Mouse (Mus musculus) MEL (cell line): Measurements from ENCODE around the gene Lrba. TPM values are rescaled to one million over a fixed set of nuclear protein-coding genes. Genes with fewer than 3 reads are reported as not detected.

Experiments
- DNase-seq: peaks from one replicate; pipeline ENCODE4 v3.0.0; 2011; ENCODE audit warnings: low read depth, low spot score
- H3K27ac ChIP-seq: 2 replicates; pipeline ENCODE4 v1.5.1; 2012; ENCODE audit warnings: low read depth, mild to moderate bottlenecking, control low read depth, low read length, moderate library complexity; ENCODE audit not compliant: control insufficient read depth
- H3K27me3 ChIP-seq, 2 experiments: fragments of 150-350 bp in 1 of 2; sonication (generic) in 1 of 2; 2 replicates each; pipeline ENCODE4 v1.6.1; 2012; ENCODE audit warnings: low read length in 2 of 2, mild to moderate bottlenecking in 2 of 2, improper control_type of control experiment in 1 of 2, moderate library complexity in 1 of 2; ENCODE audit not compliant: insufficient read depth in 2 of 2, control insufficient read depth in 1 of 2
- H3K36me3 ChIP-seq, 2 experiments: 2 replicates each; pipeline ENCODE4 v1.6.1; 2012 to 2014; ENCODE audit warnings: low read length in 2 of 2, improper control_type of control experiment in 1 of 2, inconsistent platforms in 1 of 2, mild to moderate bottlenecking in 1 of 2; ENCODE audit not compliant: insufficient read depth in 2 of 2, control insufficient read depth in 1 of 2
- H3K4me1 ChIP-seq, 2 experiments: fragments of 150-350 bp in 1 of 2; sonication (generic) in 1 of 2; 2 replicates each; pipeline ENCODE4 v1.6.1; 2012; ENCODE audit warnings: low read length in 2 of 2, improper control_type of control experiment in 1 of 2, mild to moderate bottlenecking in 1 of 2; ENCODE audit not compliant: insufficient read depth in 2 of 2, control insufficient read depth in 1 of 2
- H3K4me3 ChIP-seq, 2 experiments: fragments of 150-350 bp in 1 of 2; sonication (generic) in 1 of 2; 2 replicates each; pipeline ENCODE4 v1.5.1; 2012; ENCODE audit warnings: low read depth in 2 of 2, low read length in 2 of 2, mild to moderate bottlenecking in 2 of 2, moderate library complexity in 2 of 2, control low read depth in 1 of 2, improper control_type of control experiment in 1 of 2; ENCODE audit not compliant: control insufficient read depth in 1 of 2, insufficient read depth in 1 of 2
- H3K79me2 ChIP-seq: 2 replicates; pipeline ENCODE4 v1.6.1; 2012; ENCODE audit warnings: mild to moderate bottlenecking, low read length, moderate library complexity; ENCODE audit not compliant: control insufficient read depth, poor library complexity, insufficient read depth
- H3K9ac ChIP-seq: 2 replicates; pipeline ENCODE4 v1.6.1; 2012; ENCODE audit warnings: low read depth, mild to moderate bottlenecking, control low read depth, low read length, moderate library complexity; ENCODE audit not compliant: control insufficient read depth, poor library complexity, severe bottlenecking
- H3K9me3 ChIP-seq: fragments of 150-350 bp; sonication (generic); replicated peaks from 2 replicates; pipeline ENCODE4 v1.6.1; 2012; ENCODE audit warnings: mild to moderate bottlenecking, low read length, improper control_type of control experiment, moderate library complexity; ENCODE audit not compliant: insufficient read depth
- BHLHE40 ChIP-seq: IDR thresholded peaks from 2 replicates; pipeline ENCODE4 v1.6.1; 2012; ENCODE audit warnings: low read depth, mild to moderate bottlenecking, inconsistent platforms, low read length, improper control_type of control experiment, borderline replicate concordance
- CTCF ChIP-seq, 3 experiments: IDR thresholded peaks in 2 of 3; conservative IDR thresholded peaks in 1 of 3; 2 replicates each; pipeline ENCODE4 v1.5.1; 2011 to 2012; ENCODE audit warnings: low read length in 3 of 3, low read depth in 2 of 3, mild to moderate bottlenecking in 2 of 3, improper control_type of control experiment in 1 of 3, inconsistent platforms in 1 of 3, mixed read lengths in 1 of 3, moderate library complexity in 1 of 3; ENCODE audit not compliant: control insufficient read depth in 1 of 3, insufficient read depth in 1 of 3, poor library complexity in 1 of 3, severe bottlenecking in 1 of 3
- E2F4 ChIP-seq: IDR thresholded peaks from 2 replicates; pipeline ENCODE4 v1.6.1; 2011; ENCODE audit warnings: low read depth, low read length, improper control_type of control experiment, borderline replicate concordance
- ELF1 ChIP-seq: IDR thresholded peaks from 2 replicates; pipeline ENCODE4 v1.6.1; 2014; ENCODE audit warnings: low read depth, mild to moderate bottlenecking, inconsistent platforms, low read length, improper control_type of control experiment, moderate library complexity
- EP300 ChIP-seq, 2 experiments: IDR thresholded peaks; 2 replicates each; pipeline ENCODE4 v1.6.1; 2011; ENCODE audit warnings: improper control_type of control experiment in 2 of 2, low read length in 2 of 2, low read depth in 1 of 2, mild to moderate bottlenecking in 1 of 2
- ETS1 ChIP-seq: IDR thresholded peaks from 2 replicates; pipeline ENCODE4 v1.6.1; 2012; ENCODE audit warnings: low read depth, mild to moderate bottlenecking, inconsistent platforms, low read length, improper control_type of control experiment, moderate library complexity
- MAX ChIP-seq: IDR thresholded peaks from 2 replicates; pipeline ENCODE4 v1.6.1; 2011; ENCODE audit warnings: low read length, improper control_type of control experiment
- MAZ ChIP-seq: IDR thresholded peaks from 2 replicates; pipeline ENCODE4 v1.6.1; 2012; ENCODE audit warnings: low read depth, mild to moderate bottlenecking, inconsistent platforms, low read length, improper control_type of control experiment
- MYB ChIP-seq: IDR thresholded peaks from 2 replicates; pipeline ENCODE4 v1.6.1; 2011; ENCODE audit warnings: mild to moderate bottlenecking, low read depth, low read length, improper control_type of control experiment
- MYC ChIP-seq: IDR thresholded peaks from 2 replicates; pipeline ENCODE4 v1.6.1; 2011; ENCODE audit warnings: low read depth, mild to moderate bottlenecking, low read length, improper control_type of control experiment, moderate library complexity
- NELFE ChIP-seq: IDR thresholded peaks from 2 replicates; pipeline ENCODE4 v1.6.1; 2011; ENCODE audit warnings: low read depth, low read length, improper control_type of control experiment
- POLR2A ChIP-seq, 2 experiments: IDR thresholded peaks; 2 replicates each; pipeline ENCODE4 v1.6.1; 2011 to 2012; ENCODE audit warnings: low read length in 2 of 2, mild to moderate bottlenecking in 2 of 2, control low read depth in 1 of 2, improper control_type of control experiment in 1 of 2, low read depth in 1 of 2, moderate library complexity in 1 of 2; ENCODE audit not compliant: control insufficient read depth in 1 of 2, insufficient read depth in 1 of 2, poor library complexity in 1 of 2
- POLR2AphosphoS2 ChIP-seq: IDR thresholded peaks from 2 replicates; pipeline ENCODE4 v1.6.1; 2011; ENCODE audit warnings: low read length, improper control_type of control experiment
- TBP ChIP-seq: IDR thresholded peaks from 2 replicates; pipeline ENCODE4 v1.8.0; 2011; ENCODE audit warnings: low read depth, low read length, improper control_type of control experiment
- TCF12 ChIP-seq: IDR thresholded peaks from 2 replicates; pipeline ENCODE4 v1.6.1; 2014; ENCODE audit warnings: low read depth, mild to moderate bottlenecking, inconsistent platforms, low read length, improper control_type of control experiment, moderate library complexity
- UBTF ChIP-seq: IDR thresholded peaks from 2 replicates; pipeline ENCODE4 v1.6.1; 2012; ENCODE audit warnings: low read depth, mild to moderate bottlenecking, inconsistent platforms, low read length, improper control_type of control experiment, moderate library complexity, borderline replicate concordance; ENCODE audit not compliant: insufficient read depth
- USF1 ChIP-seq: IDR thresholded peaks from 2 replicates; pipeline ENCODE4 v1.6.1; 2014; ENCODE audit warnings: low read depth, mild to moderate bottlenecking, inconsistent platforms, low read length, improper control_type of control experiment, moderate library complexity
- USF2 ChIP-seq, 2 experiments: IDR thresholded peaks; 2 replicates each; pipeline ENCODE4 v1.6.1; 2011 to 2012; ENCODE audit warnings: improper control_type of control experiment in 2 of 2, low read length in 2 of 2, borderline replicate concordance in 1 of 2, inconsistent platforms in 1 of 2, low read depth in 1 of 2, mild to moderate bottlenecking in 1 of 2; ENCODE audit not compliant: insufficient read depth in 1 of 2
- ZC3H11A ChIP-seq: IDR thresholded peaks from 2 replicates; pipeline ENCODE4 v1.6.1; 2012; ENCODE audit warnings: low read depth, mild to moderate bottlenecking, inconsistent platforms, low read length, improper control_type of control experiment
- ZMIZ1 ChIP-seq: IDR thresholded peaks from 2 replicates; pipeline ENCODE4 v1.6.1; 2012; ENCODE audit warnings: low read depth, mild to moderate bottlenecking, inconsistent platforms, low read length, improper control_type of control experiment, moderate library complexity
- ZNF384 ChIP-seq: IDR thresholded peaks from 2 replicates; pipeline ENCODE4 v1.6.1; 2012; ENCODE audit warnings: low read depth, mild to moderate bottlenecking, inconsistent platforms, low read length, improper control_type of control experiment
- polyA plus RNA-seq, 2 experiments: library from polyadenylated mRNA; stranded (reverse) in 1 of 2; unstranded in 1 of 2; fragments of >175 nt in 1 of 2; fragments of >200 nt in 1 of 2; gene quantifications; 2 replicates each; pipeline versions ENCODE4 v1.2.1 to v1.2.4; 2012; ENCODE audit warnings: low replicate concordance in 2 of 2, low read depth in 1 of 2; ENCODE audit not compliant: insufficient read length in 2 of 2, insufficient read depth in 1 of 2, missing spikeins in 1 of 2
- total RNA-seq: library from RNA; depleted of rRNA; stranded (reverse); fragments of 300-350 nt; gene quantifications from 2 replicates; pipeline ENCODE4 v1.2.3, GENCODE M21; 2012

Gene Lrba
- total and polyA plus RNA-seq, 3 experiments = 10.9 to 17.9 TPM; not detected in 1

GRCm38 (mm10) chr3:86635464-86635863 lies 411.0 kb downstream of the Lrba start:
- no peaks in the 10 kb centered on the region for H3K4me1 ChIP-seq
- no peak for DNase-seq
- H3K36me3 ChIP-seq = peaks cover 0 to 1% of the 10 kb centered on the region in 2 experiments; a peak in 2 of 4 replicates
- no peaks in the 10 kb centered on the region for H3K79me2 ChIP-seq
- H3K9ac ChIP-seq = no peak overlapping the region
- no peak overlapping the region for H3K27ac ChIP-seq
- no peaks in the 10 kb centered on the region for H3K9me3 ChIP-seq
- no peak for TF ChIP-seq MAZ
- no peak for TF ChIP-seq ETS1
- TF ChIP-seq ELF1 = no peak
- TF ChIP-seq, all 39 proteins: peak for 0
- Histone ChIP-seq H3K4me3 (no peak overlapping the region), H3K27me3 (no peaks in the 10 kb centered on the region)

GRCm38 (mm10) chr3:86635940-86636339 lies 411.5 kb downstream of the Lrba start:
- Histone ChIP-seq H3K27ac (no peak overlapping the region), H3K79me2 (no peaks in the 10 kb centered on the region), H3K4me1 (no peaks in the 10 kb centered on the region), H3K9me3 (no peaks in the 10 kb centered on the region), H3K27me3 (no peaks in the 10 kb centered on the region), H3K9ac (no peak overlapping the region), H3K36me3 (no peaks in the 10 kb centered on the region; a peak in 1 of 4 replicates), H3K4me3 (no peak overlapping the region)
- no peak for TF ChIP-seq NELFE
- no peak for TF ChIP-seq ZNF384
- TF ChIP-seq MAZ = no peak
- TF ChIP-seq UBTF = no peak
- TF ChIP-seq ZC3H11A = no peak
- no peak for TF ChIP-seq USF1
- TF ChIP-seq MYC = no peak
- TF ChIP-seq TCF12 = no peak
- TF ChIP-seq POLR2A (IDR thresholded peaks at IDR 0.05; ENCODE audit: control insufficient read depth in 1 of 2, insufficient read depth in 1 of 2, low read depth in 1 of 2, low read length in 2 of 2, poor library complexity in 1 of 2) = no peak
- no peak for TF ChIP-seq ZMIZ1
- no peak for TF ChIP-seq E2F4
- no peak for TF ChIP-seq BHLHE40
- TF ChIP-seq POLR2AphosphoS2 = no peak
- no peak for TF ChIP-seq TBP
- TF ChIP-seq EP300 (IDR thresholded peaks at IDR 0.05; ENCODE audit: low read depth in 1 of 2, low read length in 2 of 2) = no peak
- TF ChIP-seq MYB = no peak
- TF ChIP-seq USF2 (IDR thresholded peaks at IDR 0.05; ENCODE audit: borderline replicate concordance in 1 of 2, insufficient read depth in 1 of 2, low read depth in 1 of 2, low read length in 2 of 2) = no peak
- no peak for TF ChIP-seq CTCF (IDR thresholded peaks at IDR 0.05 in 2 of 3, conservative IDR thresholded peaks at IDR 0.05 in 1 of 3; ENCODE audit: control insufficient read depth in 1 of 3, insufficient read depth in 1 of 3, low read depth in 2 of 3, low read length in 3 of 3, poor library complexity in 1 of 3, severe bottlenecking in 1 of 3)
- no peak for TF ChIP-seq MAX
- DNase-seq = peak; percentile 13
